Mouse (Mus musculus) ovary, postnatal 10 days (tissue): ENCODE measurements around the gene Zfp366.

Experiments used
- DNase-seq: peaks from one replicate; pipeline ENCODE4 v3.0.0; 2022; ENCODE audit warnings: low spot score

Zfp366 gene

DNA sequence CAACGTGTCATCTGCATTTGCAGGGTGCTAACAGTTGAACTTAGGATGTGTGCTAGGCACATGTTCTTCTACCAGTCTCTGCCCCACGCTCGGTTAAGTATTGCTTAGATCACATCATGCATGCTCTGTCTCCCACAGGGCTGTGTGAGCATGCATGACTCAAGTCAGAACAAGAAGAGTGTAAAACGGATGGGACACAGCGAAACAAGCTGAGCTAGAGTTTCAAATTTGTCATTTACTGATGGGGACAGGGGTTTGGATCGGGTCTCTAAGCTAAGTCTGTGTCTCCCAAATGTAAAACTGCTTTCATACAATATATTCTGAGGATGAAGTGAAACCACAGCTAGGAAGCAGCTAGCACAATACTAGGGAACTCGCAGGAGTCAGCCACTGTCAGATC is 2.2 kb downstream of the Zfp366 start:
- DNase-seq: no peak

- DNase-seq: no peak
Observed at GRCm38 (mm10) chr13:99187456-99187855, 2.8 kb downstream of the Zfp366 start.

DNA sequence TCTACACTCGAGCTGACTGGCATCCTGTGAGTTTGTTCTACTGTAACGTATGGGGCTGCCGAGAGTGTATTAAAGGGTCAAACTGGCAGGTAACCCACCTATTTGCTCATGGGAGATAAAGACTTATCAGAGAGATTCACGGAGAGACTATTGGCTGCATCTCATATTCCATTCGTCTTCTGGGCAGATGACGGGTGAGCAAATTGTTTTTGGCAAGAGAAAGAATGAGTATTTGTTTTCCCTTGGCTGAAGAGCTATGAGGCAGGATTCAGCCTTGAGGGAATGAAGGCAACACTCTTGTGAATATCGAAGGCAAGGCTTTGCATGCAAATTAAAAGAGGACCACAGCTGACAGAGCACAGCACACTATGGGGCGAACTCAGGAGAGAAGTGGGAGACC is 4.0 kb downstream of the Zfp366 start:
- DNase-seq: no peak

GRCm38 (mm10) chr13:99189671-99190070 is 5.0 kb downstream of the Zfp366 start:
- DNase-seq: no peak

DNA sequence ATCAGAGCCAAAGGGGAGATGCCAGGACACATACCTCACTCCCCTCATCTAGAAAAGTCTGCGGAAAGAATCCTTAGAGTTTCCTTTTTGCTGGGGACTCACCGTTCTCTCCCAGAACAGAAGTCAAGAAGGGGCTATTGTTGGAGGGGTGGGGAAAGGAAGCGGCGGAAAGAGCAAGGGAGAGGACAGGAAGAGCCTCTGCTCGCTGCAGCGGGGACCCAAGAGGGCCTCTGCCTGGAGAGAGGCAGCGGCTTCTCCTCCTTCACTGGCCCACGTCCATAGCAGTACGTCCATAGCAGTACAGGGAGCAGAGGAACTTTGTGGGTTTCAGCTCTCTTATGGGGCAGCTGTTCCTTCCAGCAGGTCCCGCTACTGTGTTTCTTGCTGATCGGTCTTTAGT is 5.8 kb downstream of the Zfp366 start:
- DNase-seq: no peak

DNA sequence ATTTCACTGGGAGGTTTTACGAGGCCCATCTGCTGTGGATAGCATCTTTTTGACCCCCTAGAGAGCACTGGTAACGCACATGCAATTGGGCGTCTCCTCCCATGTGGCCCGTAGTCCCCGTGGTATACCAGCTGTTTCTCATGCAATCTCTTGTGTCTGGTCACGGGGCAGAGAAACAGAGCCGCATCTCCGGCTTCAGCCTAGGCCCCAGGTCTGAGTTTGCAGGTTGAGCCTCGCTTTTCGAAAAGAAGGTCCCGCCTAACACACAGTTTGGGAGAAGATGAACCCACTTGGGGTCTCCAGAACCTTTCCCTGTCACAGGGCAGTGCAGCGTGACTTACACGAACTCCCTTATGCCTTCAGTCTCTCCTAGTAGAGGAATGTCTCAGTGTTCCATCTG is 6.4 kb downstream of the Zfp366 start:
- DNase-seq: no peak

DNA sequence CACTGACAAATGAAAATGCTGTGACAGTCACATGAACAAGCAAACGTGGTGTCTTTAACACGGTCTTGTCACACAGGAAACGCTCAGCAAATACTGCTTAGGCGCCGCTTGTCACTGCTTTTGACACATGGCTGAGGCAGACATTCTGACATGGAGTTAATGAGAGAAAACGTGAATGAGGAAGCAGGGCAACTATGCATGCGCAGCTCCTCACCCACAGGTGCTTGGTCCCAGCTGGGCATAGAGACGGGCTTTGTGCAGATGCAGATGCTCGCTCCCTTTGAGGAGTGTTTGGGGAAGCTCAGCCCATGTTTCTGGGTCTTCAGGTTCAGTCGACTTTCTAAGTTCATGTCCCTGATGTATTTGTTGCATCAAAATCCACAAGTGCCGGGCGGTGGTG is 11.7 kb downstream of the Zfp366 start:
- DNase-seq: no peak

- no peak for DNase-seq
Observed at GRCm38 (mm10) chr13:99196865-99197264, 12.2 kb downstream of the Zfp366 start.

GRCm38 (mm10) chr13:99201647-99202574 is 17.3 kb downstream of the Zfp366 start:
- no peak for DNase-seq

GRCm38 (mm10) chr13:99207214-99207613 is 22.6 kb downstream of the Zfp366 start:
- DNase-seq: no peak

- no peak for DNase-seq
Observed at GRCm38 (mm10) chr13:99209859-99210258, 25.2 kb downstream of the Zfp366 start.

- DNase-seq: no peak
Observed at GRCm38 (mm10) chr13:99210837-99211236, 26.2 kb downstream of the Zfp366 start.

- no peak for DNase-seq
Observed at GRCm38 (mm10) chr13:99212976-99213375, 28.4 kb downstream of the Zfp366 start.

- DNase-seq: no peak
Observed at GRCm38 (mm10) chr13:99216005-99216404, 31.4 kb downstream of the Zfp366 start.

DNA sequence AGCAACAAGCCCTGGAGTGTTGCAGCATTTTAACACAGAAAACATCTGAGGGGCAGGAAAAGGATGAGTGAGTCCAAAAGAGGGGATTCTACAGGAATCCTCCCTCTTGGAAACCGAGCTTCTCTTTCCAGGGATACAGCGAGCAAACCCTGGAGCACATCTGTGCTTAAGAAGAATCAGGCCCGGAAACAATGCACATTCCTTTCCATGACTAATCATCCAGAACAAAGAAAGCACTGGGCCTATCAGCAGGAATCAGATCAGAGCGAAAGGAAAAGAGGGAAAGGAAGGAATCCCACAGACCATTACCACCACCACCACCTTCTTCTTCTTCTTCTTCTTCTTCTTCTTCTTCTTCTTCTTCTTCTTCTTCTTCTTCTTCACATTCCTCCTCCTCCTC is 33.4 kb downstream of the Zfp366 start:
- no peak for DNase-seq

GRCm38 (mm10) chr13:99219586-99219985 is 35.0 kb downstream of the Zfp366 start:
- no peak for DNase-seq

- no peak for DNase-seq
Observed at GRCm38 (mm10) chr13:99221996-99222395, 37.4 kb downstream of the Zfp366 start.

GRCm38 (mm10) chr13:99222476-99222875 is 37.9 kb downstream of the Zfp366 start:
- DNase-seq: no peak

- no peak for DNase-seq
Observed at GRCm38 (mm10) chr13:99223321-99223884, 38.8 kb downstream of the Zfp366 start.

DNA sequence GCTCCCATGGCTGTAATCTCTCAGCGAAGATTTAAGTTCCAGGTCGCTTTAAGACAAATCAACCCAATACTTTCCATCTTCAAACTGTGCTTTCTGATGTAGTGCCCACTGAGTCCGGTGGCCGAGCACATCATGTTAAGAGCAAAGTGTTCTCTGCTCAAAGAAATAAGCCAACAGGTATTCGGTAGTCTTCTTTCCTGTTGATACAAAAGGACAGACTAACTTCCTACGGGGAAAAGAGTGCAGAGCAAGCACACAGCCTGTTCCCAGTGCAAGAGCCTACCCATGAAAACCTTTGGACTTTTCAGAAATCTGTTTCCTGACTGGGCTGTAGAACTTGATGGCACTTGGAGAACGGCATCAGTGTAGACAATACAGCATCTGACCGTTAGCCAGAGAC is 39.3 kb downstream of the Zfp366 start:
- no peak for DNase-seq

GRCm38 (mm10) chr13:99225374-99226240 is 41.0 kb downstream of the Zfp366 start:
- DNase-seq: no peak

GRCm38 (mm10) chr13:99226809-99227208 is 42.2 kb downstream of the Zfp366 start:
- DNase-seq: no peak
